Mouse (Mus musculus) megakaryocyte, embryonic 14.5 days (primary cell): ENCODE results near the gene Dusp13.

ENCODE experiments used
- FLI1 ChIP-seq: IDR thresholded peaks from 2 replicates; pipeline ENCODE4 v1.6.1; 2012; ENCODE audit warnings: low read length, inconsistent platforms, mixed read lengths
- GATA1 ChIP-seq: IDR thresholded peaks from 3 replicates; pipeline ENCODE4 v1.6.1; 2012; ENCODE audit warnings: mixed read lengths, low read length, inconsistent platforms, borderline replicate concordance

DNA sequence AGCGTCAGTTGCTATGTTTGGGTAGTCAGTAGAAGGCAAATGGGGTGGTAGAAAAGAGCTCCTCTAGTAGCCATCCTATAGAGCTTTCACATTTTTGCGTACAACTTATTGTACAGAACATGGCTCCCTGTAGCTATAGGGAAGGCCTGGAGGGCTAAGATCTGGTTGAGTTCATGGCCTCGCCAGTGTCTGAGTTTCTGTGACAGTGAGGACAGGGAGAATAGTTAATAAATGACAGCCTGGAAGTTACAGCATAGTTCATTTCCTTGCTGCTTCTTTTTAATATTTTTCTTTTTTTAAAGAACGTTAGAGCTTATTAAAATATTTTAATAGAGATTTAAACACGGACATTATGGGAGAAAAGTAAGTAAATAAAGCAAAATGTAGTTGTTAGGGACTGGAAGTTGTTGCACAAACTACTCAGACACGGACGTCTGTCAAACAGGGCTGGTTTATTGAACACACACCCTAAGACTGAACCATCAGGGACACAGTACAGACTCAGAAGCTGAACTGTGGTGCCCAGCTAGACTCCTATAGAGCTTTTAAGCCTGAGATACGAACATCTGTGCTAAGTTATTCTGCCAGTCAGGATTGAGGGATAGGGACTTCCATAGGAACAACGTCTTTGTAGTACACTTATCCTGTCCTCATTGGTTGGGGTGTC lies 39.7 kb upstream of the Dusp13 start:
- TF ChIP-seq GATA1 (no peak), FLI1 (no peak)
